8 mouse cellular contexts compared by ENCODE assay signal in genomic region chr19:4148819-4149218, GRCm38 (mm10). TPM values are rescaled to one million over a fixed set of nuclear protein-coding genes. Genes with fewer than 3 reads are reported as not detected.
DNase-seq lines count a peak whose midpoint lies in the region; ATAC-seq lines count a peak whose summit lies in the region.

No protein-coding gene starts in this region.

- H3K27ac ChIP-seq in heart, embryonic 10.5 days = peak overlapping the region; percentile 91
- H3K27ac ChIP-seq in forebrain, embryonic 11.5 days (ENCODE audit: low read depth, low read length) = no peak overlapping the region
- H3K27ac ChIP-seq in liver, embryonic 11.5 days (ENCODE audit: low read depth, low read length) = peak overlapping the region; percentile 74

- ATAC-seq in forebrain, embryonic 11.5 days (replicated peaks; ENCODE audit: low FRiP score) = peak; percentile 11; the same call in 1 of the 2 replicates
- ATAC-seq in liver, embryonic 11.5 days (replicated peaks; ENCODE audit: low FRiP score) = peak; percentile 48; the same call in 1 of the 2 replicates

- H3K9me3 ChIP-seq in heart, embryonic 10.5 days = no peaks in the 10 kb centered on the region
- H3K9me3 ChIP-seq in forebrain, embryonic 11.5 days (ENCODE audit: control insufficient read depth, low read length) = no peaks in the 10 kb centered on the region; the same call in 1 of the 2 replicates
- H3K9me3 ChIP-seq in liver, embryonic 11.5 days (ENCODE audit: control insufficient read depth, low read length) = no peaks in the 10 kb centered on the region

- no peak for DNase-seq in heart, embryonic 10.5 days (ENCODE audit: low spot score)
- no peak for DNase-seq in heart, adult 8-10 months (ENCODE audit: low spot score)
- peak; percentile 37 for DNase-seq in 416B (ENCODE audit: low read depth)
- no peak for DNase-seq in forebrain, embryonic 11.5 days (ENCODE audit: low spot score)
- no peak for DNase-seq in liver, embryonic 11.5 days (ENCODE audit: low spot score)
- no peak for DNase-seq in adrenal gland, adult 18-20 months (ENCODE audit: low spot score in 2 of 2)
- DNase-seq in frontal cortex, postnatal 14 days (ENCODE audit: low spot score in 2 of 2) = no peak
- no peak for DNase-seq in adrenal gland, postnatal 36 days

- peaks cover 48% of the 10 kb centered on the region for H3K4me1 ChIP-seq in heart, embryonic 10.5 days
- H3K4me1 ChIP-seq in forebrain, embryonic 11.5 days (replicated peaks; ENCODE audit: control insufficient read depth, insufficient read depth, low read length) = peaks cover 7% of the 10 kb centered on the region
- peaks cover 19% of the 10 kb centered on the region for H3K4me1 ChIP-seq in liver, embryonic 11.5 days (replicated peaks; ENCODE audit: control insufficient read depth, insufficient read depth, low read length)

- peak overlapping the region; percentile 83 for H3K4me2 ChIP-seq in forebrain, embryonic 11.5 days (ENCODE audit: low read depth, low read length, severe bottlenecking)
- H3K4me2 ChIP-seq in liver, embryonic 11.5 days = peak overlapping the region; percentile 68

- H3K36me3 ChIP-seq in heart, embryonic 10.5 days = peaks cover 41% of the 10 kb centered on the region
- no peaks in the 10 kb centered on the region for H3K36me3 ChIP-seq in forebrain, embryonic 11.5 days (ENCODE audit: control insufficient read depth, insufficient read depth, low read length)
- H3K36me3 ChIP-seq in liver, embryonic 11.5 days (ENCODE audit: control insufficient read depth, insufficient read depth, low read length) = peaks cover 9% of the 10 kb centered on the region; the same call in 1 of the 2 replicates

- 3% methylated on average over 8 of the region's 8 CpGs for WGBS in heart, embryonic 10.5 days
- 6% methylated on average over 8 of the region's 8 CpGs for WGBS in forebrain, embryonic 11.5 days
- 4% methylated on average over 8 of the region's 8 CpGs for WGBS in liver, embryonic 11.5 days

- peak overlapping the region; percentile 86 for H3K9ac ChIP-seq in forebrain, embryonic 11.5 days (ENCODE audit: low read length)
- peak overlapping the region; percentile 91 for H3K9ac ChIP-seq in liver, embryonic 11.5 days (ENCODE audit: low read depth, low read length)

- H3K27me3 ChIP-seq in heart, embryonic 10.5 days (ENCODE audit: insufficient read depth, poor library complexity, severe bottlenecking) = no peaks in the 10 kb centered on the region
- H3K27me3 ChIP-seq in forebrain, embryonic 11.5 days (ENCODE audit: control insufficient read depth, insufficient read depth, low read length) = no peaks in the 10 kb centered on the region
- H3K27me3 ChIP-seq in liver, embryonic 11.5 days (replicated peaks; ENCODE audit: control insufficient read depth, insufficient read depth, low read length) = no peaks in the 10 kb centered on the region

- peak overlapping the region; percentile 84 for H3K4me3 ChIP-seq in heart, embryonic 10.5 days
- H3K4me3 ChIP-seq in forebrain, embryonic 11.5 days (ENCODE audit: low read depth, low read length) = peak overlapping the region; percentile 89
- H3K4me3 ChIP-seq in liver, embryonic 11.5 days (ENCODE audit: low read depth, low read length) = peak overlapping the region; percentile 83

RNA-seq across cellular contexts. Expression of gene Coro1b, which starts 0.4 kb away (rescaled TPM):
- 135 and 146 TPM in 2 replicates for polyA plus RNA-seq in heart, embryonic 10.5 days (2016; fragmentation: Nextera tagmentation; extraction: Ambion mirVana)
- 10 to 100 TPM; 34.9 to 55.9 (median 42.8) TPM for total RNA-seq in heart, adult 8-10 months (2022)
- polyA plus RNA-seq in forebrain, embryonic 11.5 days (2014; fragmentation: Nextera tagmentation; extraction: Ambion mirVana) = 119 and 128 TPM in 2 replicates
- 126 and 132 TPM in 2 replicates for polyA plus RNA-seq in liver, embryonic 11.5 days (2014; fragmentation: Nextera tagmentation; extraction: Ambion mirVana)
- total RNA-seq in adrenal gland, adult 18-20 months (2021) = 100 to 1,000 TPM; 145 to 150 TPM
- total RNA-seq in adrenal gland, postnatal 36 days (2021) = 100 to 1,000 TPM; 171 to 195 TPM

RNA-seq across cellular contexts. Expression of gene Ptprcap, which starts 4.6 kb away (rescaled TPM):
- 1.8 and 4.4 TPM in 2 replicates for polyA plus RNA-seq in heart, embryonic 10.5 days (2016; fragmentation: Nextera tagmentation; extraction: Ambion mirVana)
- total RNA-seq in heart, adult 8-10 months (2022) = 1 to 10 TPM in 3 of 4 experiments, under 1 TPM in 1; 0.73 to 2.4 (median 1.3) TPM
- 0.52 and 0.96 TPM in 2 replicates for polyA plus RNA-seq in forebrain, embryonic 11.5 days (2014; fragmentation: Nextera tagmentation; extraction: Ambion mirVana)
- 38.7 and 41.1 TPM in 2 replicates for polyA plus RNA-seq in liver, embryonic 11.5 days (2014; fragmentation: Nextera tagmentation; extraction: Ambion mirVana)
- total RNA-seq in adrenal gland, adult 18-20 months (2021) = 1 to 10 TPM; 3.2 to 3.3 TPM
- total RNA-seq in adrenal gland, postnatal 36 days (2021) = 1 to 10 TPM; 1.4 to 3.1 TPM

RNA-seq across cellular contexts. Expression of gene Cabp4, which starts 5.0 kb away (rescaled TPM):
- polyA plus RNA-seq in heart, embryonic 10.5 days (2016; fragmentation: Nextera tagmentation; extraction: Ambion mirVana) = not detected in 2 replicates
- not detected for total RNA-seq in heart, adult 8-10 months (2022)
- polyA plus RNA-seq in forebrain, embryonic 11.5 days (2014; fragmentation: Nextera tagmentation; extraction: Ambion mirVana) = not detected in 2 replicates
- polyA plus RNA-seq in liver, embryonic 11.5 days (2014; fragmentation: Nextera tagmentation; extraction: Ambion mirVana) = 0.21 TPM in 1 of 2 replicates, not detected in the other
- under 1 TPM; 0.16 to 0.60 TPM for total RNA-seq in adrenal gland, adult 18-20 months (2021)
- total RNA-seq in adrenal gland, postnatal 36 days (2021) = under 1 TPM; 0.30 to 0.40 TPM

RNA-seq across cellular contexts. Expression of gene Gpr152, which starts 9.2 kb away (rescaled TPM):
- polyA plus RNA-seq in heart, embryonic 10.5 days (2016; fragmentation: Nextera tagmentation; extraction: Ambion mirVana) = not detected in 2 replicates
- total RNA-seq in heart, adult 8-10 months (2022) = not detected
- polyA plus RNA-seq in forebrain, embryonic 11.5 days (2014; fragmentation: Nextera tagmentation; extraction: Ambion mirVana) = not detected in 2 replicates
- polyA plus RNA-seq in liver, embryonic 11.5 days (2014; fragmentation: Nextera tagmentation; extraction: Ambion mirVana) = not detected in 2 replicates
- total RNA-seq in adrenal gland, adult 18-20 months (2021) = not detected
- under 1 TPM in 1 of 2 experiments, not detected in 1; 0.10 TPM for total RNA-seq in adrenal gland, postnatal 36 days (2021)

RNA-seq across cellular contexts. Expression of gene Rps6kb2, which starts 14.3 kb away (rescaled TPM):
- 53.4 and 57.0 TPM in 2 replicates for polyA plus RNA-seq in heart, embryonic 10.5 days (2016; fragmentation: Nextera tagmentation; extraction: Ambion mirVana)
- total RNA-seq in heart, adult 8-10 months (2022) = 10 to 100 TPM; 15.6 to 17.9 (median 17.0) TPM
- 50.1 and 55.8 TPM in 2 replicates for polyA plus RNA-seq in forebrain, embryonic 11.5 days (2014; fragmentation: Nextera tagmentation; extraction: Ambion mirVana)
- 41.0 and 53.5 TPM in 2 replicates for polyA plus RNA-seq in liver, embryonic 11.5 days (2014; fragmentation: Nextera tagmentation; extraction: Ambion mirVana)
- 10 to 100 TPM; 30.2 to 36.3 TPM for total RNA-seq in adrenal gland, adult 18-20 months (2021)
- 10 to 100 TPM; 27.6 to 37.5 TPM for total RNA-seq in adrenal gland, postnatal 36 days (2021)
